Mouse (Mus musculus) kidney, postnatal 14 days (tissue): ENCODE data around the gene Kcnip4.

Experiments used
- DNase-seq: peaks from one replicate; pipeline ENCODE4 v3.0.0; 2022; ENCODE audit warnings: mixed read lengths

The Kcnip4 gene

GRCm38 (mm10) chr5:49201164-49201756 lies 323.4 kb downstream of the Kcnip4 start:
- DNase-seq, result no peak

DNA sequence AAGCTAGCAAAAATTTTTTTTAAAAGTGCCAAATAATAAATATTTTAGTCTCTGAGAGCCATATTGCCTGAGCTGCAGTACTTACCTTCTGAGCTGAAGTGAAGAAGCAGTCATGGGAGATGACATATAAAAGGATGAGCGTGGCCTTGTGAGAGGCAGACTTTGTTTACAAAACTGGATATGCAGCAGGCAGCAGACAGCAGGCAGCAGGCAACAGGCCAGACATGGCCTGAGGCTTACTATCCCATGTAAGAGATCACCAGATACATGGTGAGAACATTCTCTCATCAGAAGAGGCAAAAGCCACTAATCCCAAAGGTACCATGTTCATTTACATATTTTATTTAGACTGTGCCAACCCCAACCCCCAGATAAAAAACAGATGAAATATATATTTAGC lies 336.5 kb downstream of the Kcnip4 start:
- DNase-seq, result no peak

- DNase-seq, result no peak
Observed at GRCm38 (mm10) chr5:49150116-49150811, 374.4 kb downstream of the Kcnip4 start.

DNA sequence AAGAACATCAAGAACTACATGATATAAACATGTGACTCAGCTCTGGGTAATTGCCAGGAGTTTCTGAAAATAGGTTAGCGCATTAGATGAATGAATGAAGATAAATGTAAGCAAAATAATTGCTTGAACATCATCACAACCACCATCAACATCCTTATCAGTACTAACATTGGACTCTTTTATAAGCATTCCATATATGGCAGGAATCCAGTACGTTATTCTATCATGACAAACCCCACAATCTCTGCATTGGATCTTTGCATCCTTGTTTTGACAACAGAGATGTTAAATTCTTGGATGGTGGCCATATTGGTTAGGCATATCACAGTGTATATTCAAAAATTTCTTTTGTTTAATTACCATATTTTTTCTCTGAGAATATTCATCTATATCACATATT lies 375.0 kb downstream of the Kcnip4 start:
- no peak for DNase-seq

- no peak for DNase-seq
Observed at GRCm38 (mm10) chr5:49095432-49095831, 429.3 kb downstream of the Kcnip4 start.

- DNase-seq, result no peak
Observed at GRCm38 (mm10) chr5:49094945-49095344, 429.8 kb downstream of the Kcnip4 start.

- DNase-seq, result no peak
Observed at GRCm38 (mm10) chr5:49094306-49094705, 430.4 kb downstream of the Kcnip4 start.

GRCm38 (mm10) chr5:49090122-49090680 lies 434.5 kb downstream of the Kcnip4 start:
- DNase-seq, result peak; percentile 79

DNA sequence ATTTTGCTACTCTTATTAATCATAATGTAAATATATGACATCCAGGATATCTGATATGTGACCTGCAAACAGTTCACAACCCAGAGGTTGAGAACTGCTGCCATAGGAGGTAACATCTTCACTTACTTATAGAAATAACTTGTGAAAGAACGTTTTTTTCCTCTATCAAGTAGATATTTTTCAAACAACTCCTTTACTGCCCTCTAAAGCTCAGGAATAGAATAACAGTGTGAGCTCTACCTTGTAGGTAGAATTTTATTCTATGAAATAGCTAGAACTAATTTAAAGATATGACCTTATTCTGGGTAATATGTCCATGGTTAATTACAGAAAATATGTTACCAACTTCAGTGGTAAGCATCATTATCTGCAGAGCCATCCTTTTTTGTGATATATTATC lies 459.1 kb downstream of the Kcnip4 start:
- DNase-seq, result no peak

GRCm38 (mm10) chr5:49058926-49059325 lies 465.8 kb downstream of the Kcnip4 start:
- no peak for DNase-seq

- no peak for DNase-seq
Observed at GRCm38 (mm10) chr5:49057636-49058340, 466.9 kb downstream of the Kcnip4 start.

DNA sequence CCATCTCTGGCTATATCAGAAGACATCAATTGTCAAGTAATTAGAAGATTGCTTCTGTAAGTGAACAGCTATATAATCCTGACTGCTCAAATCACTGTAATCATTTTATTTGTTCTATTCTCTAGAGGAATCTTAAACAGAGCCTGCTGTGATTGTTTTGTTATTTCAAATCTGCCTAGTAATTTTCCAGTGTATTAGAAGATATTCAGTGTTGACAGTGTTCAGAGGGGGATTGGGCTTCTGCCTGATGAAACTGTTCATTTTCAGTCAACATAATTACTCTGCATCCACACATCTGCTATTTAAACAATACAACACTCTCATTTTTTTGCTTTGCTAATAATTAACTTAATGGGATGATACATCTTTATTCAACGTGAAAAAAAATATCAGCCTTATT lies 476.7 kb downstream of the Kcnip4 start:
- DNase-seq, result no peak

DNA sequence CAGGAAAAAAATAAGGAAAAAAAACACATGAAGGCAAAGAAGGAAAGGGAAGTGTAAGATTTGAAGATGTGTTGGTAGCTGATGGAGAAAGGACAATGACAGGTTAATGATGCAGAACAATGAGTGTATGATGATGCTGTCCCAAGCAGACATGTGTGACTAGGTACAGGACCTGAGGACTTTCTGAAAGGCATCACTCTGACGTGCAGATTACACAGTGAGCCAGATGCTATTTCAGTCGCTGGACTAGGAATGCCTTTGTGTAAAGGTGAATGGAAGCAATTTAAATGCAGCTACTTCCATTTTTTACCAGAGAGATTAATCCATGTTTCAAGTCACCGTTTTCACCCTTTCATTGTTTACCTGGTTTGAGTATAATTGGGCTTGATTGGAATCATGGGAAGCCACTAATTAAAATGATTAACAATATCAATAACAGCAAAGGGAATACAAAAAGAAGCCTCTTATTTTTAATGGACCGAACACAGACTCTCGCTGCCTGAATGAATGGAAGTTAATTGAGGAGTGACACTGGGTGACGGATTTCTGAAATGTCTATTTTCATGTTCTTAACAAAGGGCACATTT lies 483.4 kb downstream of the Kcnip4 start:
- no peak for DNase-seq

DNA sequence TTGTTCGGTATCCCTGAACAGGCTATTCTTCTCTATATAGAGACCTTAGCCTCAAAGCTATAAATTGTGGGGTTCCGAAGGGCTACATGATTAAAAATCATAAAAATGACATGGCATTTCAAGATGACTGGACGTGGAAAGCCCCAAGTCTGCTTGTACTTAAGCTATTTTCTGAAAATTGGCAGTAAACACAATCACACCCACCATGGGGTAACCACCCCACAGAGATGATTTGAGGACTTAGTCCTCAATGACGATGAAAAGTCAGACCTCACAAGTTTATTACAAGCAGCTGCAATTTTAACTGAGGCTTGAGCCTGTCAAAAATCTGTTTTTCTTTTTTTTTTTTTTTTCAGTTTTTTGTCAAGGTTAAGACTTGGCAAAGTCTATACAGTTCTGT lies 527.3 kb downstream of the Kcnip4 start:
- DNase-seq, result no peak

DNA sequence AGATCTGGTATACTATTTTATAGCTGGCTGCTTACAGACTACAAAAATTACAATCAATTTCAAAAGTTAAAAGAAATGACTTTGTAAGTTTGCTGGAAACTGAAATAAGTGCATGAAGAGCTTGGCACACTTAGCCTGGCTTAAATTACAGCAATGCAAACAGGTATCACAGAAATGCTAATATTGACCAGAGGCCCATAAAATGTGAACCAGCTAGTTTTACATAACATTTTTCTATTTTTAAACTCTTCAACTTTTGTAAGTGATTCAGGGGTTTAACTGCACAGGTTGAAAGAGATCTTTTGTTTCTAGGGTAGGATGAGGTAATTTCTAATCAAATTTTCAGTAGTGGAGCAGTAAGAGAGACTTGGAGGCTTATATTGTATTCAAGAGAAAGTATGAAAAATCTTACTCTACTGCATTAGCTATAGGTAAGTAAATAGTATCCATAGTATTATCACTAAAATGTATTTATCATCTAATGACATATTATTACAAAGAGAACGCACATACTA lies 535.5 kb downstream of the Kcnip4 start:
- no peak for DNase-seq

- DNase-seq, result no peak
Observed at GRCm38 (mm10) chr5:48942378-48943088, 582.2 kb downstream of the Kcnip4 start.

GRCm38 (mm10) chr5:48931881-48932280 lies 592.8 kb downstream of the Kcnip4 start:
- no peak for DNase-seq

- DNase-seq, result no peak
Observed at GRCm38 (mm10) chr5:48890216-48890615, 634.5 kb downstream of the Kcnip4 start.

DNA sequence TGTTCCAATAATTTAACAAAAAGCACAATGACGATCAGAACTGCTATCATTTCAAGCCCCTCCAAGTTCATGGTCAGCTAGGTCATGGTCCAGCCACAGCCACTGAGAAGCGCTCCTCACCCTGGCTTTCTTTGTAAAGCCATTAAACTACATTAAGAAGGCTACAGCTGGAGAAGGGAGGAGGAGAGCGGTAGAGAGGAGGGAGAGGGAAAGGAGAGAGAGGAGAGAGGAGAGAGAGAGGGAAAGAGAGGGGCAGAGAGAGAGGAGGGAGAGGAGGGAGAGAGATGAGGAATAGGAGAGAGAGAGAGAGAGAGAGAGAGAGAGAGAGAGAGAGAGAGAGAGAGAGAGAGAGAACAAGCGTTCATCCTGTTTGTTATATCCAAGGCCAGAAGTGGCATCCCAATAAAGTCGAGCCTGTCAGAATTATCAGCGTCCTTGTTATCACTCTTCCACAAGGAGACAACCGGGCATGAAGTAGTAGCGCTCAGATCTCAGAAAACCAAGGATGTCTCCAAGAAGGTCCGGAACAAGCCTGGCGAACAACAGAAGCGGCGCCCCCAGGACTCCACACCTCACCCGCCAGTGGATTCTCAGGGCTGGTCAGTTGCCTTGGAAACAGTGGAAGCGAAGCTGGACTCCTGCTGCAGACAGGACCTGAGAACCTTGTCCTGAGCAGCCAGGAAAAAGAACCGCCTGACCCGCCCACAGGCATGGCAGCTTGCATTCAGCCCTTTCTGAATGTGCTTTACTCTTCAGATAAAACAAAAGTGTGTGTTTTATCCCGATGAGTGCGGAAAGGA lies 635.1 kb downstream of the Kcnip4 start:
- peak; percentile 1 for DNase-seq

GRCm38 (mm10) chr5:48878081-48878480 lies 646.6 kb downstream of the Kcnip4 start:
- no peak for DNase-seq

- no peak for DNase-seq
Observed at GRCm38 (mm10) chr5:48864268-48864967, 660.3 kb downstream of the Kcnip4 start.
